Mouse (Mus musculus) left cerebral cortex, postnatal 4 days (tissue): ENCODE data around the gene Rcan1. TPM values are rescaled to one million over a fixed set of nuclear protein-coding genes. Genes with fewer than 3 reads are reported as not detected.

ENCODE experiments used
- DNase-seq: peaks from one replicate; pipeline ENCODE4 v3.0.0-alpha.2; 2022
- intact Hi-C: fragments of 180-260 bp; cut with DNase I; formaldehyde crosslinking; loops from one replicate; pipeline ENCODE4 v1.15.1; 2025
- total RNA-seq, 2 experiments: library from RNA; stranded (reverse); gene quantifications; 2 replicates each; pipeline ENCODE4 v1.2.3; 2021

Gene Rcan1
- total RNA-seq, 2 experiments from 2014 or later: 48.3 to 50.1 TPM

GRCm38 (mm10) chr16:92472898-92473297 is 2.2 kb upstream of the Rcan1 start:
- intact Hi-C loops: no loop called here
- DNase-seq: no peak

- intact Hi-C loops: no loop called here
- DNase-seq: no peak
Observed at GRCm38 (mm10) chr16:92468459-92468858, 2.2 kb downstream of the Rcan1 start.

GRCm38 (mm10) chr16:92467041-92467440 is 3.6 kb downstream of the Rcan1 start:
- no peak for DNase-seq
- intact Hi-C loops: no loop called here

GRCm38 (mm10) chr16:92465642-92466526 is 4.8 kb downstream of the Rcan1 start:
- peak; percentile 96 for DNase-seq
- intact Hi-C loops: no loop called here

GRCm38 (mm10) chr16:92465226-92465625 is 5.4 kb downstream of the Rcan1 start:
- no peak for DNase-seq
- intact Hi-C loops: no loop called here

GRCm38 (mm10) chr16:92464390-92464972 is 6.2 kb downstream of the Rcan1 start:
- intact Hi-C loops: loop anchor here (5.0 kb wide), 1 partner anchor 127 kb away; no protein-coding TSS in a partner anchor
- DNase-seq: no peak

- intact Hi-C loops: loop anchor here (5.0 kb wide), 1 partner anchor 124 kb away; no protein-coding TSS in a partner anchor
- DNase-seq: no peak
Observed at GRCm38 (mm10) chr16:92461412-92461811, 9.3 kb downstream of the Rcan1 start.

GRCm38 (mm10) chr16:92457594-92457993 is 13.1 kb downstream of the Rcan1 start:
- intact Hi-C loops: loop anchor here (10.0 kb wide), 1 partner anchor 73 kb away; no protein-coding TSS in a partner anchor
- peak; percentile 65 for DNase-seq

- intact Hi-C loops: loop anchor here (10.0 kb wide), 1 partner anchor 71 kb away; no protein-coding TSS in a partner anchor
Observed at GRCm38 (mm10) chr16:92455969-92456368, 14.7 kb downstream of the Rcan1 start.

GRCm38 (mm10) chr16:92455488-92455887 is 15.2 kb downstream of the Rcan1 start:
- DNase-seq: peak; percentile 36
- intact Hi-C loops: loop anchor here (10.0 kb wide), 1 partner anchor 71 kb away; no protein-coding TSS in a partner anchor

More at GRCm38 (mm10) chr16:92455969-92456368, 14.7 kb downstream of the Rcan1 start:
- DNase-seq: no peak

- intact Hi-C loops: loop anchor here (10.0 kb wide), 1 partner anchor 70 kb away; no protein-coding TSS in a partner anchor
- DNase-seq: no peak
Observed at GRCm38 (mm10) chr16:92454495-92454894, 16.2 kb downstream of the Rcan1 start.

- intact Hi-C loops: loop anchor here (10.0 kb wide), 1 partner anchor 69 kb away; no protein-coding TSS in a partner anchor
Observed at GRCm38 (mm10) chr16:92454002-92454401, 16.7 kb downstream of the Rcan1 start.

GRCm38 (mm10) chr16:92452609-92453008 is 18.1 kb downstream of the Rcan1 start:
- intact Hi-C loops: loop anchor here (10.0 kb wide), 1 partner anchor 68 kb away; no protein-coding TSS in a partner anchor

More at GRCm38 (mm10) chr16:92454002-92454401, 16.7 kb downstream of the Rcan1 start:
- DNase-seq: no peak

GRCm38 (mm10) chr16:92451516-92452072 is 19.1 kb downstream of the Rcan1 start:
- intact Hi-C loops: loop anchor here (10.0 kb wide), 1 partner anchor 67 kb away; no protein-coding TSS in a partner anchor
- no peak for DNase-seq

More at GRCm38 (mm10) chr16:92452609-92453008, 18.1 kb downstream of the Rcan1 start:
- no peak for DNase-seq

- intact Hi-C loops: loop anchor here (10.0 kb wide), 1 partner anchor 66 kb away; no protein-coding TSS in a partner anchor
- DNase-seq: peak; percentile 34
Observed at GRCm38 (mm10) chr16:92450331-92450730, 20.3 kb downstream of the Rcan1 start.

GRCm38 (mm10) chr16:92449080-92449479 is 21.6 kb downstream of the Rcan1 start:
- DNase-seq: no peak
- intact Hi-C loops: loop anchor here (5.0 kb wide), 1 partner anchor 107 kb away; no protein-coding TSS in a partner anchor

- no peak for DNase-seq
- intact Hi-C loops: loop anchor here (5.0 kb wide), 1 partner anchor 103 kb away; no protein-coding TSS in a partner anchor
Observed at GRCm38 (mm10) chr16:92445377-92445776, 25.3 kb downstream of the Rcan1 start.

- DNase-seq: no peak
- intact Hi-C loops: no loop called here
Observed at GRCm38 (mm10) chr16:92443644-92444113, 27.0 kb downstream of the Rcan1 start.

- no peak for DNase-seq
- intact Hi-C loops: no loop called here
Observed at GRCm38 (mm10) chr16:92442946-92443345, 27.7 kb downstream of the Rcan1 start.

GRCm38 (mm10) chr16:92442150-92442549 is 28.5 kb downstream of the Rcan1 start:
- intact Hi-C loops: no loop called here
- no peak for DNase-seq
